Mouse (Mus musculus): Measurements from ENCODE around the gene Lrmp. TPM values are rescaled to one million over a fixed set of nuclear protein-coding genes. Genes with fewer than 3 reads are reported as not detected.

Lrmp gene
- polyA plus RNA-seq, 1 experiment from 2014 or later, result 4.1 TPM

DNA sequence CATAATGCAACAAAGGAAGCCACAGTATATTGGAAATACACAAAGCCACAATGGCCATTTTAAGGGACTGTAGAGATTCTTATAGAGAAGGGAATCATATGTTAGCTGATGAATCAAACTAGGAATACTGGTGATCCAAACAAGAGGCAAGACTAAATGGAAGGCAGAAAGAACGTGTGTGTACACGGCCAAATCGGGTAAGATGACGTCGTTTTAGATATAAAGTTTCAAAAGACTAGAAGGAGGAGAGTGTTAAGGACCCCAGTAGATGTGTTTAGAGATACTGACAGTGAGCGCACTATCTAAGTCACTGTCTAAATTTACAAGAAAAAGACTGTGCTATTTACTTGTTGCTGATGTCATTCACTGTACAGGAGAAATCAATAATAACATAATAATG lies 108.8 kb downstream of the Lrmp start:
- 83% methylated on average over 6 of the region's 6 CpGs for WGBS
- Histone ChIP-seq H3K4me3 (ENCODE audit: low read length) (no peak overlapping the region), H3K36me3 (ENCODE audit: control insufficient read depth, insufficient read depth, low read length) (peaks cover 6% of the 10 kb centered on the region), H3K27me3 (ENCODE audit: control insufficient read depth, insufficient read depth, low read depth, low read length) (no peaks in the 10 kb centered on the region), H3K27ac (ENCODE audit: low read length) (no peak overlapping the region), H3K4me1 (replicated peaks; ENCODE audit: control insufficient read depth, insufficient read depth, low read length) (no peaks in the 10 kb centered on the region), H3K9me3 (ENCODE audit: control insufficient read depth, low read length) (no peaks in the 10 kb centered on the region), H3K4me2 (ENCODE audit: low read depth, low read length) (no peak overlapping the region), H3K9ac (ENCODE audit: low read length) (no peak overlapping the region)
- ATAC-seq (ENCODE audit: low read depth), result no peak

Other genes with a start within 250 kb of the Lrmp start
- 3.3 and 3.7 TPM in 2 replicates for gene Bcat1, start 39.5 kb upstream of the Lrmp start, polyA plus RNA-seq (2015; fragmentation: Nextera tagmentation; extraction: Ambion mirVana)
- gene Casc1, start 95.4 kb downstream of the Lrmp start, polyA plus RNA-seq (2015; fragmentation: Nextera tagmentation; extraction: Ambion mirVana), result 1.5 and 3.2 TPM in 2 replicates
- gene Etfrf1, start 95.5 kb downstream of the Lrmp start, polyA plus RNA-seq (2015; fragmentation: Nextera tagmentation; extraction: Ambion mirVana), result 28.1 and 29.0 TPM in 2 replicates
- gene Kras, start 134.6 kb downstream of the Lrmp start, polyA plus RNA-seq (2015; fragmentation: Nextera tagmentation; extraction: Ambion mirVana), result 97.6 and 99.5 TPM in 2 replicates

Data from lung, embryonic 16.5 days (tissue).